Mouse (Mus musculus) midbrain, postnatal 0 days (tissue): ENCODE results near the gene Supt5. TPM values are rescaled to one million over a fixed set of nuclear protein-coding genes. Genes with fewer than 3 reads are reported as not detected.

Experiments
- ATAC-seq: fragments of 200-750 bp; cut with Nextera tagmentation; 2 replicates; pipeline ENCODE4 v1.8.0; 2017; ENCODE audit warnings: moderate number of reproducible peaks, mild to moderate bottlenecking, moderate TSS enrichment, moderate library complexity; ENCODE audit not compliant: low FRiP score
- DNase-seq: peaks from one replicate; pipeline ENCODE4 v3.0.0-alpha.2; 2015; ENCODE audit warnings: low spot score
- H3K27ac ChIP-seq: fragments of 300-500 bp; sonication (generic); 2 replicates; pipeline ENCODE4 v1.5.1; 2014; ENCODE audit warnings: low read depth, mild to moderate bottlenecking, low read length, mixed read lengths
- H3K27me3 ChIP-seq: fragments of 300-500 bp; sonication (generic); 2 replicates; pipeline ENCODE4 v1.6.1; 2014; ENCODE audit warnings: low read length, control low read depth, mixed read lengths; ENCODE audit not compliant: insufficient read depth
- H3K36me3 ChIP-seq: fragments of 300-500 bp; sonication (generic); 2 replicates; pipeline ENCODE4 v1.6.1; 2014; ENCODE audit warnings: low read length, control low read depth, mixed read lengths; ENCODE audit not compliant: insufficient read depth
- H3K4me1 ChIP-seq: fragments of 300-500 bp; sonication (generic); 2 replicates; pipeline ENCODE4 v1.6.1; 2014; ENCODE audit warnings: mild to moderate bottlenecking, control low read depth, antibody characterized with exemption, low read length, mixed read lengths; ENCODE audit not compliant: insufficient read depth
- H3K4me2 ChIP-seq: fragments of 300-500 bp; sonication (generic); 2 replicates; pipeline ENCODE4 v1.6.1; 2014; ENCODE audit warnings: low read depth, mild to moderate bottlenecking, low read length, mixed read lengths; ENCODE audit not compliant: poor library complexity, severe bottlenecking
- H3K4me3 ChIP-seq: fragments of 300-500 bp; sonication (generic); 2 replicates; pipeline ENCODE4 v1.5.1; 2014; ENCODE audit warnings: low read depth, mild to moderate bottlenecking, low read length, moderate library complexity
- H3K9ac ChIP-seq: fragments of 300-500 bp; sonication (generic); replicated peaks from 2 replicates; pipeline ENCODE4 v1.6.1; 2014; ENCODE audit warnings: mild to moderate bottlenecking, low read length, moderate library complexity, mixed read lengths; ENCODE audit not compliant: poor library complexity, severe bottlenecking
- H3K9me3 ChIP-seq: fragments of 300-500 bp; sonication (generic); 2 replicates; pipeline ENCODE4 v1.6.1; 2016; ENCODE audit warnings: low read length, control low read depth
- CTCF ChIP-seq: IDR thresholded peaks from 2 replicates; pipeline ENCODE4 v1.5.1; 2016; ENCODE audit warnings: antibody characterized with exemption, mild to moderate bottlenecking
- whole genome bisulfite sequencing: fragments of 180-500 bp; shearing (Covaris S2); extraction: QIAGEN DNeasy Blood & Tissue Kit; methylation state at CpG from one replicate; pipeline ENCODE4 v1.1.7; 2014; 5-methylcytosine and 5-hydroxymethylcytosine counted together
- polyA plus RNA-seq: library from polyadenylated mRNA; unstranded; fragments of >200 nt; fragmentation: Nextera tagmentation; extraction: Ambion mirVana; gene quantifications from 2 replicates; pipeline ENCODE4 v1.2.1, GENCODE M21; 2015
- total RNA-seq: library from RNA; depleted of rRNA; stranded (reverse); fragments of >200 nt; gene quantifications from 2 replicates; pipeline ENCODE4 v1.2.3, GENCODE M21; 2014

Gene Supt5
- total and polyA plus RNA-seq, 2 experiments from 2014 or later: 84.8 to 104 TPM

DNA sequence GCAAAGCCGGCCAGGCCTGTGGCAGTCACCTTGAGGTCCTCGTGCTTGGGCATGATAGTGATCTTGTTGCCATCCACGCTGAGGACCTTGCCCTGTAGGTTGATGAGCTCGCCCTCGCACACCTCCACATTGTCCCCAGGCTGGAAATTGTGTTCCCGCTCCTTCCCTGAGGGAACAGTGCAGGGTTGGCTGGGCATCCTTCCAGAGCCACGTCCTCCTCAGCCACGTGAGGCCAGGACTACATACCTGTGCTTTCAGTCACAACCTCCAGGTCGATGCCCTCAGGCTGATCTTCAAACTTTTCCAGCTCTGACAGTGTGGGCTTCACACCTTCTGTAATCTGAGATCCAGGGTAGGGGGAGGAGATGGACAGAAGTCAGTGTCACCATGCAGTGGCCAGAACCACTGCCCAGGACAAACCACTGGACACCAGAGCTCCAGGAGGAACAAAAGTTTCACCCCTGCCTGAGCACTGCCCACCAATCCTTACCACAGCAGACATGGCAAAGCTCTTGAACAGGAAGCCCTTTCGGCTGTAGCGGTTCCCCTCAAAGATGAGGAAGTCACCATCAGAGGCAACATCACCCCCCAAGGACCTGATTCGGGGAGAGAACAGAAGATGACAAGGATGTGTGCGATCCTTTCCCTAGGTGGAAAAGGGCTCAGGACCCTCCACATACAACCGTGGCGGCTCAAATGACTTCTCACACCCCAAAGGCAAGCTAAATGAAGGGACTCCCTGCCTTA is 16.4 kb downstream of the Supt5 start:
- no peak for ATAC-seq
- H3K36me3 ChIP-seq: peaks cover 78% of the 10 kb centered on the region
- no peak overlapping the region for H3K27ac ChIP-seq
- H3K4me1 ChIP-seq: no peaks in the 10 kb centered on the region
- no peak overlapping the region for H3K4me2 ChIP-seq
- WGBS: 95% methylated on average over 15 of the region's 15 CpGs
- no peak for TF ChIP-seq CTCF
- H3K4me3 ChIP-seq: no peak overlapping the region
- no peak overlapping the region for H3K9ac ChIP-seq
- H3K27me3 ChIP-seq: no peaks in the 10 kb centered on the region
- DNase-seq: no peak
- H3K9me3 ChIP-seq: no peaks in the 10 kb centered on the region

DNA sequence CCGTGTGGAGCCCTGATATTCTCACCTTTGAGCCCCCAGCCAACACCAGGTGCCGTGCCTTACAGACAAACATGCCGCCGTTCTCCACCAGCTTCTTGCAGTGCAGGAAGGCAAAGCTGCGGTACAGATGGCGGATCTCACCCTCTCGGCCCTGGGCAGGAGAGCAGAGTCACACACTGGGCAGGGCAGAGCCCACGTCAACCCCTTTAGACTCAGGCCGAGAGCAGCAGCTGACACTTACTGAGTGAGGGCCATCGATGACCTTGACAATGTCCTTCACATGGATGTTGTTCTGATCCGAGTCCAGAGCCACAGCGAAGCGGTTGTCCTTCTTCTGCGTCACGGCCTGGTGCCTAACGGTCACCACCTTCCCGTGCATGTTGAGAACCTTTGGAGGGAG is 19.8 kb downstream of the Supt5 start:
- no peak for DNase-seq
- Histone ChIP-seq H3K4me3 (no peak overlapping the region), H3K27ac (no peak overlapping the region), H3K9me3 (no peaks in the 10 kb centered on the region), H3K9ac (no peak overlapping the region), H3K36me3 (peaks cover 84% of the 10 kb centered on the region), H3K4me1 (no peaks in the 10 kb centered on the region), H3K4me2 (no peak overlapping the region), H3K27me3 (no peaks in the 10 kb centered on the region)
- ATAC-seq: no peak
- no peak for TF ChIP-seq CTCF
- WGBS: 94% methylated on average over 17 of the region's 17 CpGs

DNA sequence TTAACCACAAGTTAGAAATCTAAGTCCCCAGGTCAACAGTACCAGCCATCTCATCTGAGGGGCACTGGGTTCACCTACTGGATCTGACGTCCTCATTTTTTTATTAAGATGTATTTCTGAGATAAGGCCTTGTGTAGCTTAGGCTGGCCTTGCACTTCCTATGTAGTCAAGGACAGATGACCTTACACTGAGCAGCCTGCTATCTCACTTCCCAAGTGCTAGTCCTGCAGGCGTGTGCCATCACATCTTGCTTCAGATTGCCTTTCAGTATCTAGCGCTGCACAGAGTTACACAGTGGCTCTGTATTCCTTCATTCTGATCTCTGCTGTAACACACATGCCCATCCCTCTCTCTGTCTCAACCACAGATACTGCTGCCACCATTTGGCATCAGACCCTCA is 20.5 kb downstream of the Supt5 start:
- H3K9ac ChIP-seq: no peak overlapping the region
- no peak overlapping the region for H3K4me3 ChIP-seq
- ATAC-seq (no peak), DNase-seq (no peak)
- H3K4me1 ChIP-seq: no peaks in the 10 kb centered on the region
- no peak overlapping the region for H3K27ac ChIP-seq
- peaks cover 77% of the 10 kb centered on the region for H3K36me3 ChIP-seq
- no peak overlapping the region for H3K4me2 ChIP-seq
- WGBS: 86% methylated on average over 3 of the region's 3 CpGs
- TF ChIP-seq CTCF: no peak
- H3K27me3 ChIP-seq: no peaks in the 10 kb centered on the region
- no peaks in the 10 kb centered on the region for H3K9me3 ChIP-seq

DNA sequence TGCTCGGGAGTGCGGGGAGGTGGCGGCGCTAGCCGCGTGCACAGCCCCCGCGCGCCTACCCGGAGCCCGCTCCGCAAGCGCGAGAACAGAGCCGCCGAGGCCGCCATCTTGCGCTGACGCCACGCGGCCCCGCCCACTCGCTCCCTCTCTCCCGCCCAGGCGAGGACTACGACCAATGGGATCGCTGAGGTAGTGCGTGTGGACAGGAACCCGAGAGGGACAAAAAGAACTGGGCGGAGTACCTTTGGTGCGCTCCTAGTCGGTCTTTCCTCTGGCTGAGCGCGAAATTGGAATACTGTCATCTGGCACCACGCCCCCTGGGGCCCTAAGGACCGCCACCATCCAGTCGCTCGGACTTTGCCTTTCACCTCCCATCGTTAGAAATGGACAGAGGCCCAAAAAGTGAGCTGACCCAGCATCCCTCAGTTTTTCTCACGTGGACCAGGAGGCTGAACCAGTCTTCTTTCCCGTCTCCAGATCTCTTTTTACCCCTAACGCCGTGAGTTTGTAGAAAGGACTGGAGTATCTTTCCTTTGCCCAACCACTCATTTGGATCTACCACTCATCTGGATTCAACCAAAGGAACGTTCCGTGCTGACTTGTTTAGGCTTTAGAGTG is 26.5 kb downstream of the Supt5 start, which contains the start of gene Timm50:
TSS of gene Timm50 (minus strand) at position 147 of the 618 bp plus-strand sequence.
- Histone ChIP-seq H3K27me3 (no peaks in the 10 kb centered on the region), H3K27ac (peak within 1 kb of the TSS; percentile 58; the same call in 1 of the 2 replicates), H3K9ac (peak within 1 kb of the TSS; percentile 75), H3K9me3 (no peaks in the 10 kb centered on the region), H3K4me2 (peak within 1 kb of the TSS; percentile 67), H3K36me3 (peaks cover 53% of the 10 kb centered on the region), H3K4me1 (no peaks in the 10 kb centered on the region), H3K4me3 (peak within 1 kb of the TSS; percentile 71)
- TF ChIP-seq CTCF: peak; percentile 24
- WGBS: under 1% methylated on average over 42 of the region's 45 CpGs
- ATAC-seq (peak; percentile 95), DNase-seq (peak; percentile 98)

- TF ChIP-seq CTCF: no peak
- H3K4me2 ChIP-seq: peak overlapping the region; percentile 67
- H3K36me3 ChIP-seq: peaks cover 53% of the 10 kb centered on the region
- H3K9me3 ChIP-seq: no peaks in the 10 kb centered on the region
- peak overlapping the region; percentile 58; the same call in 1 of the 2 replicates for H3K27ac ChIP-seq
- DNase-seq: no peak
- WGBS: 6% methylated on average over 35 of the region's 35 CpGs
- no peaks in the 10 kb centered on the region for H3K4me1 ChIP-seq
- H3K4me3 ChIP-seq: peak overlapping the region; percentile 71
- peak; percentile 76 for ATAC-seq
- no peaks in the 10 kb centered on the region for H3K27me3 ChIP-seq
- H3K9ac ChIP-seq: peak overlapping the region; percentile 75
Observed at GRCm38 (mm10) chr7:28311151-28311925, 27.2 kb downstream of the Supt5 start.
